Mouse (Mus musculus) embryo, embryonic 9.5 days (tissue): Measurements from ENCODE around the gene Thap2.
A peak's percentile ranks its signal among the peaks of the same experiment; 100 is the strongest.

Experiments
- DNase-seq: peaks from one replicate; pipeline ENCODE4 v3.0.0-alpha.2; 2017; ENCODE audit errors: extremely low spot score

Gene Thap2

GRCm38 (mm10) chr10:115384221-115385017 is at the start of gene Thap2, which contains the start of gene Zfc3h1:
TSS of gene Thap2 (minus strand) at chr10:115384443.
TSS of gene Zfc3h1 (plus strand) at chr10:115384959.
- DNase-seq: peak; percentile 97

- no peak for DNase-seq
Observed at GRCm38 (mm10) chr10:115425351-115425750, 41.1 kb upstream of the Thap2 start.

DNA sequence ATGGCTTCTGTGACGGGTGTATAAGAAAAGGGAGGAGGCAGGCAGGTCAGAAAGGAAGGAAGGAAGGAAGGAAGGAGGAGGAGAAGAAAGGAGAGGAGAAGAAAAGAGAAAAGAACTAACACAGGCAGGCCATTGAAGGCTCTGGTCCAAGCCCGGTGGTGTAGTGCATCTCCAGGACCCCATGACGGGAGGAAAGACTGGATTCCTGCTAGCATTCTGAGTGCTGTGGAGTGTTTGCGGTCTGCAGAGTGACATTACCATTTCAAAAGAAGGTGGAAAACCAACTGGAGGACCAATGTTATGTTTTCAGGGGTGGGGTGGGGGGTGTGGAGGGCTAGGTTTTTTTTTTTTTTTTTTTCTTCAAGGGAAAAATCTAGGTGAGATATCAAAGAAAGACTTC is 37.7 kb upstream of the Thap2 start:
- no peak for DNase-seq

DNA sequence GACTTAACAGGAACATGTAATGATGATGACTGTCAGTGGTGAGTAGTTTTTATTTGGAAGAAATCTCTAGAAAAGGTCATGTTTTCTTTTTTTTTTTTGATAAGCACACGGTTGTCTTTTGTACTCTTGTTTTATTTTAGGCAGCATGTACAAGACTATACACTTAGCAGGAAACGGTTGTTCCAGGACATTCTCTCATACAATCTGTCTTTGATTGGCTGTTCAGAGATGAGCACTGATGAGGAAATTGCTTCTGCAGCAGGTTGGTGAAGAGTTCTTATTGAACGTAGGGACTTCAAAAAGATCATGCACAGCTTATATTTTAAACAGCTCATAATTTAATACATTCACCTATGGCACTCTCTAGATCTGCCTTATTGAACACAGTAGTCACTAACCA is 29.8 kb upstream of the Thap2 start:
- DNase-seq: no peak

DNA sequence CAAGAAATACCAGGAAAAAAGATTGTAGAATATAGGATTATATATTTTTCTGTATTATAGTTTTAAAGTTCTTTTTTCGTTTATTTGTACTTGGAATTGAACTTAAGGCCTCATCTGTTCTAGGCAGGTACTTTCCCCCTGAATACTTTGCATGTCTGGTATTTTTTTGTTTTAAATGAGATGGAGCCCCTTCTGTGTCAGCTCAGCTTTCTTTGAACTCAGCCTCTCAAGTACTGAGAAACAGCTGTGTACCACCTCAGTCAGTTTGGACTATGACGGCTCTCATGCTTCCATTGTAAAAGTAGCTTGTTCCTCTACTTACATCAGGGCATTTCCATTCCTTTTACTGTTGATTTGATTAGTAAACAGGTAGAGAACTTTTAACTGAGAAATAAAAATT is 29.3 kb upstream of the Thap2 start:
- no peak for DNase-seq

GRCm38 (mm10) chr10:115406393-115406792 is 22.1 kb upstream of the Thap2 start:
- peak; percentile 44 for DNase-seq

DNA sequence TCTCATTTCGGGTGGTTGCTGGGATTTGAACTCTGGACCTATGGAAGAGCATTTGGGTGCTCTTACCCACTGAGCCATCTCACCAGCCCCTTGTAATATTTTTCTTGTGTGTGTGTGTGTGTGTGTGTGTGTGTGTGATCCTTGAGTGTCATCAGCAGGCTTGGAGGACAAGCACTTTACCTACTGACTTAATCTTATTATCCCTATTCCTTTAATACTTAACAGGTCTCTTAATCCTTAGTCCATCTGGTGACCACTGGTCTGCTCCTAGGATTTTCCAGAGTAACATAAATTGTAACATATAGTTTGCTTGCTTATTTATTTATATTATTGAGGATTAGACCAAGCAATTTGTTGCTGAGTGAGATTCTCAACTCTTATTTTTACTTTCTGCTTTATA is 7.7 kb upstream of the Thap2 start:
- DNase-seq: no peak

DNA sequence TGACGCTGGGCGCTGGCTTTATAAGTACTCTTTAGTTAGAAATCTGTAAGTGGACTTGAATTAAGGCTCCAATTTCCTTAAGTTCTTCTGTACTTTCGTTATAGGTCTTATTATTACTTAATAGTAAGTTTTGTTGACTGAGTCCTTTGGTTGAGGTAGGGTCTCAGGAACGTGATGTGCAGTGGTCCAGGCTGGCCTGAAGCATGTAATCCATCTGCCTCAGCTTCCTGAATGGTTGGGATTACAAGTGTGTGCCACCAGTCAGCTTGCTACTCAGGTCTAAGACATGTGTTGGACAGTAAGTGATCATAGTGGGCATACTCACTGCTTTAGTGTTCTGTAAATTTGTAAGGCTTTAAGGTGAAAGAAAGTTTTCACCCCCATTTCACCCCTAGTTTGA is 6.8 kb upstream of the Thap2 start:
- no peak for DNase-seq

- DNase-seq: no peak
Observed at GRCm38 (mm10) chr10:115387891-115388290, 3.6 kb upstream of the Thap2 start.

DNA sequence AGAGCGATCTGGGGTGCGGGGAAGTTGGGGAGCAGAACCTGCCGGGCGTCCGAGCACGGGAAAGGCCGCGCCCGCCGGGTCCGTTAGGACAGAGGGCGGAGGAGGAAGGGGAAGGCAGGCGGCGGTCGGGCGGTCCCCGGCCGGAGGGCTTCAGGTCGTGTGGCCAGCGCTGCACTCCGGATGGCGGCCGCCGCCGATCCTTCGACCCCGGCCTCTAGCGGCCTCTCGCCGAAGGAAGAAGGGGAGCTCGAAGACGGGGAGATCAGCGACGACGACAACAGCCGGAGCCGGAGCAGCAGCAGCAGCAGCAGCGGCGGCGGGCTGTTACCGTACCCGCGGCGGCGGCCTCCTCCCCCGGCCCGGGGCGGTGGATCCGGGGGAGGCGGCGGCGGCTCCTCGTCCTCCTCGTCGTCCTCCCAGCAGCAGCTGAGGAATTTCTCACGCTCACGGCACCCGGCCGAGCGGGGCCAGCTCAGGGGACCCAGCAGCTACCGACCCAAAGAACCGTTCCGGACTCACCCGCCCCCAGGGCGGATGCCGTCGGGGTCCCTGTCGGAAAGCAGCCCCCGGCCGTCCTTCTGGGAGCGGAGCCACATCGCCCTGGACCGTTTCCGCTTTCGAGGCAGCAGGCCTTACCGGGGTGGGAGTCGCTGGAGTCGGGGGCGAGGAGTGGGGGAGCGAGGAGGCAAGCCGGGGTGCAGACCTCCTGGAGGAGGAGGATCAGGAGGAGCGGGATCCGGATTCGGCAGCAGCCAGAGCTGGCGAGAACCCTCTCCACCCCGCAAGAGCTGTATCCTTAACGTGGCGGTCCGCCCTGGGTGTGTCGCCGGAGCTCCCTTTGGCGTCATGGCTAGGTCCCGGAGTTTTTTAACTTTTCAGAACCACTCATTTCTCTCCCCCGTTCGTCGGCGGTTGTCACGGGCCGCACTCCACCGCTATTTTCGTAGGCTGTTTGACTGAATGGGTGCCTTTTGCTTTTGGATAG is 1.1 kb upstream of the Thap2 start:
- peak; percentile 69 for DNase-seq

DNA sequence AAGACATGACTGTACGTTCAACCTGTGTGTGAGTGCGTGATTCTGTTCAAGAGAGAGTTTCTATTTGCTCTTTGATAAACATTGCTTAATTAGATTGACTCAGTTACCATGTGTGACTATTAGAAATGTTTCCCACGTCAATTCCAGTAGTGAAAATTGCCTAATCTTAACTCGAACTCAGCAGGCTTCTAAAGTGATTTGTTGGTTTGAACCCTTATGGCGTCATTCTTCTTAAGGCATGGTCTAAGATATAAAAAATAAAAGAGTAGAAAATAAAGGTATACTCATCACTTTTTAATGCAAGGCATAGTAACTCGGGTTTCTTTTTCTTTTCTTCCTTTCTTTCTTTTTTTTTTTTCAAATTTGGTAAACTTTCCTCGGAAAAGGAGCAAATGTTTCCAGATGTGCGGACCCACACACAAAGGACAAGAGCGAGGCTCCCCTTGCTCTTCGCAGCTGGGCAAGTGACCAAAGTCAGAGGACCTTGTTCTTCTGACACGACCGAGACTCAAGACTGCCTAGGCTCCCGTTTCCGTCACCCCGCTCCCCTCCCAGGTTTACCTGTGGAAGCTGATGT is 511 bp downstream of the Thap2 start:
- peak; percentile 24 for DNase-seq

GRCm38 (mm10) chr10:115382846-115383643 is 1.2 kb downstream of the Thap2 start:
- peak; percentile 10 for DNase-seq

- no peak for DNase-seq
Observed at GRCm38 (mm10) chr10:115381506-115382084, 2.6 kb downstream of the Thap2 start.

DNA sequence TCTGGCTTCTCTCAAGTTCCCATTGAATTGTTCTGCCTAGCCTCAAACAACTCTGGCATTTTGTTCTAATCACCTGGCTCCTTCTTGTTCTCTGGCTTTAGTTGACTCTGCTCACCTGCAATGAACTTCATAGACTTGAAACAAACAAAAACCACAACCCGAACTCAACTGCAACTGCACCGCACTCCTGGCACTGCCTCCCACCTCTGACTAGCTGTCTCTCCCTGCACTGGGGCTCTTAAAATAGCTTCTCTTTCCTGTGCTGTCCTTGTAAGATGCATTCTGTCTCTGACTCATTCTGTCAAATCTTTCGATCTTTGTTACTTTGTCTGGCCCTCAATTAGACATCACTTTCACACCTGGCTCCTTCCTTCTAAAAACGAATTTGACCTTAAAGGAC is 21.1 kb downstream of the Thap2 start:
- DNase-seq: no peak

GRCm38 (mm10) chr10:115362623-115362964 is 21.6 kb downstream of the Thap2 start:
- no peak for DNase-seq

GRCm38 (mm10) chr10:115361840-115362622 is 22.2 kb downstream of the Thap2 start, which contains the start of gene Tmem19:
TSS of gene Tmem19 (minus strand) at chr10:115362501.
- peak; percentile 94 for DNase-seq

DNA sequence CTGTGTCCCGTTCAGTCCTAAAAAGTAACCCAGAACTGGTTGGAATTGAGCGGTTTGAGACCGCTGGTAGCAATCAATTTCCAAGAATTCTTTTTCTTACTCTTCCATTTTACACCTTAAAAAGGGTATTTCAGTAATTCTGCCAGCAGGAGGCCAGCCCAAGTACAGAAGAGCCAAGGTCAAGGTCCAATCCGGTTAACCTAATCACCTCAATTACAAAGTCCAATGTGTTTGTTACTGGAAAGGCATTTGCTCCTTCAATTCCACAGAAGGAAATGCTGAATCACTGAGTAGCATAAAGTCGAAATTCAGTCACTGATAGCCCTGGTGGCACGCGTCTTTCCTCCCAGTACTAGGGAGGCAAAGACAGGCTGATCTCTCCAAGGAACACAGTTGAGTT is 25.2 kb downstream of the Thap2 start:
- DNase-seq: no peak

GRCm38 (mm10) chr10:115358216-115358919 is 25.9 kb downstream of the Thap2 start:
- no peak for DNase-seq

- no peak for DNase-seq
Observed at GRCm38 (mm10) chr10:115356106-115356505, 28.1 kb downstream of the Thap2 start.

GRCm38 (mm10) chr10:115355016-115355415 is 29.2 kb downstream of the Thap2 start:
- DNase-seq: no peak
